Mouse (Mus musculus): Measurements from ENCODE around the gene Defb46. TPM values are rescaled to one million over a fixed set of nuclear protein-coding genes. Genes with fewer than 3 reads are reported as not detected.

Gene Defb46
- polyA plus RNA-seq (2012; rRNA removed): not detected in 2 replicates

DNA sequence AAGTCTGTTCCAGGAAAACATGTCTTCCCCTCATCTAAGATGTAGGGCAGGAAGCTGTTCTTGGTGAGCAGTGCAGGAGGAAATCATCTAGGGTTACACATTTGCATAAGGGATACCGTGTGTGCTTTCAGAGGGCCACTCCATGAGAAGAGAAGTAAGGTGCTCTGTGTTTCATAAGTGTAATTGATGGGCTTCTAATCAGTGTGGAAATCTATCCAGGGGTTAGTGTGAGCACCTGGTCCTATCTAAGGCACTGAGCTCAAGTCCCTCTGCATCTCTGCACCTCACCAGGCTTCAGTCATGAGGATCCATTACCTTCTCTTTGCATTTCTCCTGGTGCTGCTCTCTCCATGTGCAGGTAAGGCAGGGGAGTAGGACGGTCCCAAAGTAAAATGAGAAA lies at the start of gene Defb46:
Gene Defb46 (plus strand): TSS at position 301 of the 400 bp plus-strand sequence.
- DNase-seq: no peak
- H3K27ac ChIP-seq (ENCODE audit: insufficient read depth, low read length): no peak within 1 kb of the TSS
- 81% methylated on average over 2 of the region's 2 CpGs for WGBS
- no peak within 1 kb of the TSS for H3K4me3 ChIP-seq (replicated peaks; ENCODE audit: insufficient read depth, low read depth, low read length)
- no peaks in the 10 kb centered on the region for H3K27me3 ChIP-seq (ENCODE audit: control insufficient read depth, insufficient read depth, low read length)
- TF ChIP-seq CTCF (IDR thresholded peaks at IDR 0.05; ENCODE audit: borderline replicate concordance, insufficient read depth, low read depth, low read length) (no peak), POLR2A (IDR thresholded peaks at IDR 0.05; ENCODE audit: borderline replicate concordance, insufficient read depth, low read length) (no peak)
- no peaks in the 10 kb centered on the region for H3K4me1 ChIP-seq (ENCODE audit: control insufficient read depth, insufficient read depth, low read length)

DNA sequence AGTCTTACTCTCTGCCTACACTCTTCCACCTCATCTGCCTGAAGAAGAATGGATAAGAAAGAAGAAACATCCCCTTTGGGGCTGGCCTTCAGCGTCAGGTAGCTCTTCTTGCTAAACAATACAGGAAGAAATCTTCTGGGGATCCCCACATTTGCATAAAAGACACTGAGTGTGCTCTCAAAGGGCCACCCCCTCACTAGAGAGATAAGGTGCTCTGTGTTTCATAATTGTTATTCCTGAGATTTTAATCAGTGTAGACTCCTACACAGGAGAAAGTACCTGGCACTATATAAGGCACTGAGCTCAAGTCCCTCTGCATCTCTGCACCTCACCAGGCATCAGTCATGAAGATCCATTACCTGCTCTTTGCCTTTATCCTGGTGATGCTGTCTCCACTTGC lies 14.6 kb upstream of the Defb46 start, which contains the start of gene Defb6:
Gene Defb6 (plus strand): TSS at position 318 of the 400 bp plus-strand sequence.
- 59% methylated on average over 1 of the region's 1 CpGs for WGBS
- H3K27me3 ChIP-seq (ENCODE audit: control insufficient read depth, insufficient read depth, low read length): no peaks in the 10 kb centered on the region
- no peaks in the 10 kb centered on the region for H3K4me1 ChIP-seq (ENCODE audit: control insufficient read depth, insufficient read depth, low read length)
- no peak within 1 kb of the TSS for H3K27ac ChIP-seq (ENCODE audit: insufficient read depth, low read length)
- TF ChIP-seq POLR2A (IDR thresholded peaks at IDR 0.05; ENCODE audit: borderline replicate concordance, insufficient read depth, low read length) (no peak), CTCF (IDR thresholded peaks at IDR 0.05; ENCODE audit: borderline replicate concordance, insufficient read depth, low read depth, low read length) (no peak)
- no peak within 1 kb of the TSS for H3K4me3 ChIP-seq (replicated peaks; ENCODE audit: insufficient read depth, low read depth, low read length)
- DNase-seq: no peak

DNA sequence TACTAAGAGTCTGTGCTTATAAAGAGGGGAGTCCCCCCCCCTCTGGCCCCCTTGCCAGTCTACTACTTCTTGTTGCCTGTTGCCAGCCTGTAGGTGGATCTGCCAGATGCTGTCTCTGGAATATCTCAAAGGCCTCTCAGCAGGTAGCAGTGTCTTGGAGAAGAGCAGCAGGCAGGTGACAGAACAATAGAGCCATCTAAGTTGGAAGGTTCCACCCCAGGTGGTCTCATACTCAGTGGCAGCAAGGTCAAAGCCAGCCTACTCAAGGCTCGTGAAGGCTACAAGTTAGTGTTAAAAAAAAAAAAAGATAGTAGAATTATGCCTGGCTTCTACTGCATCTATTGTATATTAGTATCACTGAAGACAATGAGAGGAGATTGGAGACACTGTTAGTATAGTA lies 1.6 kb upstream of the Defb46 start:
- DNase-seq: no peak
- 28% methylated on average over 1 of the region's 1 CpGs for WGBS
- H3K4me1 ChIP-seq (ENCODE audit: control insufficient read depth, insufficient read depth, low read length): no peaks in the 10 kb centered on the region
- no peak overlapping the region for H3K4me3 ChIP-seq (replicated peaks; ENCODE audit: insufficient read depth, low read depth, low read length)
- H3K27me3 ChIP-seq (ENCODE audit: control insufficient read depth, insufficient read depth, low read length): no peaks in the 10 kb centered on the region
- no peak for TF ChIP-seq CTCF (IDR thresholded peaks at IDR 0.05; ENCODE audit: borderline replicate concordance, insufficient read depth, low read depth, low read length)
- no peak for TF ChIP-seq POLR2A (IDR thresholded peaks at IDR 0.05; ENCODE audit: borderline replicate concordance, insufficient read depth, low read length)
- H3K27ac ChIP-seq (ENCODE audit: insufficient read depth, low read length): no peak overlapping the region

DNA sequence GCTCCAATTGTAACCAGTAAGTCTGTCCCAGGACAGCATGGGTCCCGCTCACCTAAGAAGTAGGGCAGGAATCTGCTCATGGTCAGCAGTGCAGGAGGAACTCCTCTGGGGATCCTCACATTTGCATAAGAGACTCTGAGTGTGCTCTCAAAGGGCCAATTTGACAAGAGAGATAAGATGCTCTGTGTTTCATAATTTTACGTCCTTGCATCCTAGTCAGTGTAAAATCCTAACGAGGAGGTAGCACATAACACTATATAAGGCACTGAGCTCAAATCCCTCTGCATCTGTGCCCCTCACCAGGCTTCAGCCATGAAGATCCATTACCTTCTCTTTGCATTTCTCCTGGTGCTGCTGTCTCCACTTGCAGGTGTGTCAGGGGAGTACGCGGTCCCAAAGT lies 7.6 kb downstream of the Defb46 start, which contains the start of gene Defb5:
Gene Defb5 (plus strand): TSS at position 301 of the 400 bp plus-strand sequence.
- Histone ChIP-seq H3K27ac (ENCODE audit: insufficient read depth, low read length) (no peak within 1 kb of the TSS), H3K27me3 (ENCODE audit: control insufficient read depth, insufficient read depth, low read length) (no peaks in the 10 kb centered on the region), H3K4me3 (replicated peaks; ENCODE audit: insufficient read depth, low read depth, low read length) (no peak within 1 kb of the TSS), H3K4me1 (ENCODE audit: control insufficient read depth, insufficient read depth, low read length) (no peaks in the 10 kb centered on the region)
- no peak for DNase-seq
- TF ChIP-seq POLR2A (IDR thresholded peaks at IDR 0.05; ENCODE audit: borderline replicate concordance, insufficient read depth, low read length): no peak
- TF ChIP-seq CTCF (IDR thresholded peaks at IDR 0.05; ENCODE audit: borderline replicate concordance, insufficient read depth, low read depth, low read length): no peak
- 89% methylated on average over 5 of the region's 5 CpGs for WGBS

DNA sequence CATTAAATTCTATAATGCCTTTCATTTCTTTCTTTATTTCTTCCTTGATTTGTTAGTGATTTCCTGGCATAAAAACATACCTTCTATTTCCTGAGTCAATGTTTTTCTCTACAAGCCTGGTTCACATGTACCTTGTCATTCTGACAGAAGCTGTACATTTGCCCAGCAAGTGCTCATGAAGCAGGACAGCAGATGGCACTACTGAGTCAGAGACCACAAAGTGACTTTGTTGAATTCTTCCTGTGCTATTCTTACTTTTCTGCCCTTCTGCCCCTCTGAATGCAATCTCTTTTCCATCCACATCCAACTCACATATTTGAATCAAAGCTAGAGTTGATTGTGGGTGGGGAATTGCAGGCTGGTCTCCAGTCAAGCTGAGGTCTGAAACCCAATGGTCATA lies 18.4 kb downstream of the Defb46 start:
- H3K27me3 ChIP-seq (ENCODE audit: control insufficient read depth, insufficient read depth, low read length): no peaks in the 10 kb centered on the region
- H3K4me1 ChIP-seq (ENCODE audit: control insufficient read depth, insufficient read depth, low read length): no peaks in the 10 kb centered on the region
- no peak for DNase-seq
- no peak overlapping the region for H3K4me3 ChIP-seq (replicated peaks; ENCODE audit: insufficient read depth, low read depth, low read length)
- no peak for TF ChIP-seq CTCF (IDR thresholded peaks at IDR 0.05; ENCODE audit: borderline replicate concordance, insufficient read depth, low read depth, low read length)
- TF ChIP-seq POLR2A (IDR thresholded peaks at IDR 0.05; ENCODE audit: borderline replicate concordance, insufficient read depth, low read length): no peak
- no peak overlapping the region for H3K27ac ChIP-seq (ENCODE audit: insufficient read depth, low read length)

DNA sequence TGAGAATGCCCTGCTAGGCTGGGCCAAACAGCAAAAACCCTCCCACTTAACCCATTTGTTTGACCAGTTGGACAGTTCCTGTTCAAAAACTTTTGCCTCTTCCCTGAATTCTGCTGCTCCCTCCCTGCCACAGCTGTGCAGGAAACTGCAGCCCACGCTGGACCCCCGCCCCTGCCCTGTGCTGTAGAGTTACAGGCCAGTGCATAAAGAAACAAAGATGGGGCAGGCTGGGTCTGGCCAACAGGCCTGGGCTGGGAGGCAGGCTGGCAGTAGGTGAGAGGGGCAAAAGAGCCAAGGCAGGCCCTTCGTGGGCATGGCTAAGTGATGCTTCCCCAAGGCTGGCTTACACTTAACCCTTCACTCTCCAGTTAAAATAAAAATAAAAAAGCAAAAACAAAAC lies 20.0 kb downstream of the Defb46 start:
- 34% methylated on average over 3 of the region's 3 CpGs for WGBS
- TF ChIP-seq POLR2A (IDR thresholded peaks at IDR 0.05; ENCODE audit: borderline replicate concordance, insufficient read depth, low read length): no peak

More for the DNA sequence above, 20.0 kb downstream of the Defb46 start:
- no peak for DNase-seq
- Histone ChIP-seq H3K27ac (ENCODE audit: insufficient read depth, low read length) (no peak overlapping the region), H3K4me1 (ENCODE audit: control insufficient read depth, insufficient read depth, low read length) (no peaks in the 10 kb centered on the region), H3K4me3 (replicated peaks; ENCODE audit: insufficient read depth, low read depth, low read length) (no peak overlapping the region), H3K27me3 (ENCODE audit: control insufficient read depth, insufficient read depth, low read length) (no peaks in the 10 kb centered on the region)

Other genes with a start within 250 kb of the Defb46 start
- gene Defb37, start 248.9 kb upstream of the Defb46 start, polyA plus RNA-seq (2012; rRNA removed): not detected in 2 replicates
- not detected in 2 replicates for gene Defb38, start 213.3 kb upstream of the Defb46 start, polyA plus RNA-seq (2012; rRNA removed)
- not detected in 2 replicates for gene Defb39, start 175.1 kb upstream of the Defb46 start, polyA plus RNA-seq (2012; rRNA removed)
- not detected in 2 replicates for gene Defb12, start 125.1 kb upstream of the Defb46 start, polyA plus RNA-seq (2012; rRNA removed)
- not detected in 2 replicates for gene Defb34, start 116.2 kb upstream of the Defb46 start, polyA plus RNA-seq (2012; rRNA removed)
- not detected in 2 replicates for gene Gm45826, start 99.1 kb upstream of the Defb46 start, polyA plus RNA-seq (2012; rRNA removed)
- not detected in 2 replicates for gene Defb14, start 45.6 kb upstream of the Defb46 start, polyA plus RNA-seq (2012; rRNA removed)
- not detected in 2 replicates for gene Defb4, start 41.2 kb upstream of the Defb46 start, polyA plus RNA-seq (2012; rRNA removed)
- not detected in 2 replicates for gene Defb6, start 14.4 kb upstream of the Defb46 start, polyA plus RNA-seq (2012; rRNA removed)
- not detected in 2 replicates for gene Defb5, start 7.7 kb downstream of the Defb46 start, polyA plus RNA-seq (2012; rRNA removed)
- gene Defb3, start 53.4 kb downstream of the Defb46 start, polyA plus RNA-seq (2012; rRNA removed): not detected in 2 replicates
- gene Defb8, start 207.7 kb downstream of the Defb46 start, polyA plus RNA-seq (2012; rRNA removed): not detected in 2 replicates